Comparison of ENCODE assay signal across 26 mouse cellular contexts in genomic region chr12:83402270-83402669, GRCm38 (mm10).
"Had no signal": no experiment of that assay in that cellular context is flagged by ENCODE, and none has a peak within 500 bp of the region (broad histone marks: within the 10 kb centered on the region; RNA-seq: fewer than 3 reads in every experiment).

No protein-coding gene starts in this region.

- ATAC-seq: forebrain, embryonic 15.5 days; forebrain, postnatal 0 days; hindbrain, postnatal 0 days; intestine, embryonic 16.5 days had no signal

- H3K4me3 ChIP-seq: forebrain, embryonic 15.5 days; gastrocnemius, adult 2 months; heart, embryonic 13.5 days; hindbrain, embryonic 13.5 days; hindbrain, embryonic 15.5 days; kidney, embryonic 15.5 days; left cerebral cortex, adult 2 months; limb, embryonic 10.5 days; limb, embryonic 12.5 days had no signal

- H3K36me3 ChIP-seq: forebrain, embryonic 15.5 days; heart, embryonic 13.5 days; hindbrain, embryonic 13.5 days; hindbrain, embryonic 15.5 days; kidney, embryonic 15.5 days; limb, embryonic 10.5 days; limb, embryonic 12.5 days had no signal

- H3K9ac ChIP-seq: forebrain, embryonic 15.5 days; forebrain, postnatal 0 days; heart, embryonic 13.5 days; hindbrain, embryonic 13.5 days; hindbrain, embryonic 15.5 days; kidney, embryonic 15.5 days; limb, embryonic 12.5 days; liver, embryonic 14.5 days had no signal

- H3K27me3 ChIP-seq: forebrain, embryonic 15.5 days; heart, embryonic 13.5 days; hindbrain, embryonic 13.5 days; hindbrain, embryonic 15.5 days; kidney, embryonic 15.5 days; limb, embryonic 12.5 days had no signal

- H3K4me1 ChIP-seq: forebrain, embryonic 15.5 days; limb, embryonic 10.5 days; limb, embryonic 12.5 days had no signal

- H3K9me3 ChIP-seq: forebrain, embryonic 15.5 days; heart, embryonic 13.5 days; hindbrain, embryonic 13.5 days; hindbrain, embryonic 15.5 days; kidney, embryonic 15.5 days; limb, embryonic 10.5 days; limb, embryonic 12.5 days had no signal

- H3K4me2 ChIP-seq: forebrain, embryonic 15.5 days; heart, embryonic 11.5 days; heart, embryonic 13.5 days; hindbrain, embryonic 13.5 days; hindbrain, embryonic 15.5 days; kidney, embryonic 15.5 days; limb, embryonic 12.5 days had no signal

- H3K27ac ChIP-seq: forebrain, embryonic 15.5 days; gastrocnemius, adult 2 months; heart, embryonic 13.5 days; hindbrain, embryonic 13.5 days; hindbrain, embryonic 15.5 days; hindbrain, postnatal 0 days; kidney, embryonic 15.5 days; kidney, postnatal 0 days; left cerebral cortex, adult 2 months; limb, embryonic 10.5 days; limb, embryonic 12.5 days; liver, embryonic 14.5 days had no signal

- DNase-seq: forebrain, postnatal 0 days; gastrocnemius, adult 2 months; gastrocnemius, postnatal 14 days; gastrocnemius, postnatal 36 days; heart, adult 18-20 months; heart, postnatal 14 days; heart, postnatal 36 days; kidney, adult 11 months; kidney, adult 2 months; kidney, adult 9 months; kidney, postnatal 14 days; kidney, postnatal 36 days; layer of hippocampus, adult 9-11 months had no signal
